24 mouse cellular contexts compared by ENCODE assay signal in genomic region chr2:130501556-130501955, GRCm38 (mm10). TPM values are rescaled to one million over a fixed set of nuclear protein-coding genes. Genes with fewer than 3 reads are reported as not detected.
DNase-seq lines count a peak whose midpoint lies in the region; ATAC-seq and TF ChIP-seq lines count a peak whose summit lies in the region.
"Had no signal": no experiment of that assay in that cellular context is flagged by ENCODE, and none has a peak within 500 bp of the region (broad histone marks: within the 10 kb centered on the region; RNA-seq: fewer than 3 reads in every experiment).

No protein-coding gene starts in this region.

- no peaks in the 10 kb centered on the region for H3K9me3 ChIP-seq in megakaryocyte, embryonic 14.5 days
- no peaks in the 10 kb centered on the region for H3K9me3 ChIP-seq in liver, postnatal 0 days (ENCODE audit: low read length)
- H3K9me3 ChIP-seq: embryonic facial prominence, embryonic 15.5 days; forebrain, embryonic 10.5 days; heart, embryonic 15.5 days; limb, embryonic 15.5 days; liver, embryonic 15.5 days; neural tube, embryonic 13.5 days had no signal

- TF ChIP-seq EP300 in liver, postnatal 0 days (IDR thresholded peaks at IDR 0.05; ENCODE audit: low read depth): no peak

- TF ChIP-seq POLR2A in bone marrow macrophage, adult 2 months (IDR thresholded peaks at IDR 0.05; ENCODE audit: borderline replicate concordance, low read depth, low read length): no peak

- H3K27me3 ChIP-seq in megakaryocyte, embryonic 14.5 days (replicated peaks): no peaks in the 10 kb centered on the region
- H3K27me3 ChIP-seq in liver, postnatal 0 days (ENCODE audit: insufficient read depth, low read length): no peaks in the 10 kb centered on the region
- H3K27me3 ChIP-seq: embryonic facial prominence, embryonic 15.5 days; heart, embryonic 15.5 days; limb, embryonic 15.5 days; liver, embryonic 15.5 days; neural tube, embryonic 13.5 days had no signal

- DNase-seq in 3134 (ENCODE audit: extremely low read depth, insufficient read length, low spot score): peak; percentile 67
- peak; percentile 17 for DNase-seq in CD4-positive, CD25-positive, alpha-beta regulatory T cell, adult 2 months (ENCODE audit: low read depth, low spot score)
- no peak for DNase-seq in kidney, adult 9 months
- no peak for DNase-seq in liver, postnatal 0 days
- DNase-seq in left cerebral cortex, adult 8-10 months (ENCODE audit: low spot score in 2 of 2): no peak
- DNase-seq: adrenal gland, postnatal 10 days; cerebellum, adult 11 months; cerebellum, postnatal 14 days; gastrocnemius, adult 2 months; heart, adult 2 months; heart, postnatal 4 days; spleen, adult 18-20 months had no signal

- ATAC-seq in monocyte, adult 5-6 weeks (replicated peaks; ENCODE audit: insufficient number of reproducible peaks, low FRiP score, low TSS enrichment, poor library complexity, severe bottlenecking): no peak
- no peak for ATAC-seq in liver, postnatal 0 days
- ATAC-seq: hindbrain, embryonic 16.5 days; intestine, postnatal 0 days; lung, postnatal 0 days had no signal

- no peak for TF ChIP-seq CTCF in bone marrow macrophage, adult 2 months (IDR thresholded peaks at IDR 0.05; ENCODE audit: low read depth, low read length)
- TF ChIP-seq CTCF in liver, postnatal 0 days (IDR thresholded peaks at IDR 0.05; ENCODE audit: low read depth): no peak

- WGBS in liver, postnatal 0 days (ENCODE audit: insufficient replicate concordance): 35% methylated on average over 2 of the region's 2 CpGs

- no peak overlapping the region for H3K9ac ChIP-seq in liver, postnatal 0 days (replicated peaks)
- H3K9ac ChIP-seq: embryonic facial prominence, embryonic 15.5 days; heart, embryonic 15.5 days; limb, embryonic 15.5 days; liver, embryonic 15.5 days; neural tube, embryonic 13.5 days had no signal

- peak overlapping the region; percentile 98 for H3K27ac ChIP-seq in bone marrow macrophage, adult 2 months (ENCODE audit: insufficient read depth, low read depth, low read length)
- no peak overlapping the region for H3K27ac ChIP-seq in liver, postnatal 0 days (ENCODE audit: low read depth)
- H3K27ac ChIP-seq: embryonic facial prominence, embryonic 15.5 days; forebrain, embryonic 10.5 days; gastrocnemius, adult 2 months; heart, adult 2 months; heart, embryonic 15.5 days; limb, embryonic 15.5 days; liver, embryonic 15.5 days; neural tube, embryonic 13.5 days had no signal

- no peak overlapping the region for H3K4me2 ChIP-seq in liver, postnatal 0 days (ENCODE audit: low read depth, low read length)
- H3K4me2 ChIP-seq: embryonic facial prominence, embryonic 15.5 days; heart, embryonic 15.5 days; limb, embryonic 15.5 days; liver, embryonic 15.5 days; neural tube, embryonic 13.5 days had no signal

- H3K4me3 ChIP-seq in bone marrow macrophage, adult 2 months (ENCODE audit: insufficient read depth, low read length): peak overlapping the region; percentile 11; the same call in 1 of the 2 replicates
- H3K4me3 ChIP-seq in megakaryocyte, embryonic 14.5 days (replicated peaks): peak overlapping the region; percentile 28
- no peak overlapping the region for H3K4me3 ChIP-seq in liver, postnatal 0 days (ENCODE audit: low read depth, low read length)
- H3K4me3 ChIP-seq: embryonic facial prominence, embryonic 15.5 days; forebrain, embryonic 10.5 days; gastrocnemius, adult 2 months; heart, adult 2 months; heart, embryonic 15.5 days; limb, embryonic 15.5 days; liver, embryonic 15.5 days; neural tube, embryonic 13.5 days had no signal

- H3K36me3 ChIP-seq in megakaryocyte, embryonic 14.5 days (replicated peaks; ENCODE audit: low read length): peaks cover 41% of the 10 kb centered on the region
- H3K36me3 ChIP-seq in liver, postnatal 0 days (replicated peaks; ENCODE audit: insufficient read depth, low read length): peaks cover 7% of the 10 kb centered on the region

- H3K4me1 ChIP-seq in bone marrow macrophage, adult 2 months (ENCODE audit: control insufficient read depth, insufficient read depth, low read length): peaks cover 39% of the 10 kb centered on the region
- H3K4me1 ChIP-seq in megakaryocyte, embryonic 14.5 days: peaks cover 40% of the 10 kb centered on the region
- H3K4me1 ChIP-seq in liver, postnatal 0 days (ENCODE audit: insufficient read depth): no peaks in the 10 kb centered on the region; the same call in 1 of the 2 replicates

RNA-seq across cellular contexts. Expression of gene Ptpra, which starts 51.5 kb away (rescaled TPM):
- polyA plus RNA-seq in bone marrow macrophage, adult 2 months (2012; ENCODE audit: insufficient read depth, insufficient read length, missing spikeins): 195 and 229 TPM in 2 replicates
- 8.0 and 14.1 TPM in 2 replicates for polyA plus RNA-seq in megakaryocyte, embryonic 14.5 days (2012; ENCODE audit: insufficient read depth, low replicate concordance)
- 103 to 177 TPM (median 151 TPM) in 3 replicates for total RNA-seq in monocyte, adult 5-6 weeks (2017)
- 18.4 and 18.7 TPM in 2 replicates for polyA plus RNA-seq in liver, postnatal 0 days (2015; fragmentation: Nextera tagmentation; extraction: Ambion mirVana)
- 100 to 1,000 TPM; 217 to 237 (median 225) TPM for total RNA-seq in left cerebral cortex, adult 8-10 months (2022)

Comparison
In these comparisons a context has a peak if more than half of its experiments do, and no peak if none do; other contexts are left out.
1. DNase-seq: peak in 3134 (single experiment) and CD4-positive, CD25-positive, alpha-beta regulatory T cell, adult 2 months (single experiment); none in kidney, adult 9 months (single experiment), liver, postnatal 0 days (single experiment) and left cerebral cortex, adult 8-10 months (0 of 2).